15 mouse cellular contexts compared by ENCODE assay signal in the genomic region with DNA sequence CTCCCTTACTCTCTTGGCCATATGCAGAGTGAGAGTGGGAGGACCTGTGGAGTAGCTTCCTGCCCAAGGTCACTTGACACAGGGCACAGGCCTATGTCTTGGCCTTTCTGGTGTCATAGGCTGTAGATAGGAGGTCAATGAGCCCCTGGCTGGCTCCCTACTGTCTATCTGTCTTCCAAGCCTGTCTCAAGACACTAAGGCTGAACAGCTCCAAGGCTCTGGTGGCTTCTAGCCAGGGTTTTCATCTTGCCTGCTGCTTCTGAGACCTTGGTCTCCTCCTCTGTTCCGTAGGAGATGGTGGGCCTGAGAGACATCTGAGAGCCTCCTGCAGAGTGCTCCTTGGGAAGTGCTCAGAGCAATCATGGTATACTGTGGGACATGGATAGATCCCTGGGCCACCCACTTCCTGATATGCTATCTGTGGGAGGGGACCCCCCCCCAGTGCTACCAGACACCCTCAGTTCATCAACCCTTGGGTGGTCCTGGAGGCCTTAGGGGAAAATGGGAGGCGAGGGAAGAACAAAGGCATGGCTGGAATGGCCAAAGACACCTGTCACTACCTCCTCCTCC. TPM values are rescaled to one million over a fixed set of nuclear protein-coding genes. Genes with fewer than 3 reads are reported as not detected.
DNase-seq lines count a peak whose midpoint lies in the region; ATAC-seq and TF ChIP-seq lines count a peak whose summit lies in the region.
"Had no signal": no experiment of that assay in that cellular context is flagged by ENCODE, and none has a peak within 500 bp of the region (broad histone marks: within the 10 kb centered on the region; RNA-seq: fewer than 3 reads in every experiment).

No protein-coding gene starts in this region.

- H3K4me1 ChIP-seq in hindbrain, embryonic 13.5 days (replicated peaks): peaks cover 92% of the 10 kb centered on the region
- peaks cover 46% of the 10 kb centered on the region for H3K4me1 ChIP-seq in hindbrain, postnatal 0 days (ENCODE audit: insufficient read depth, low read length)

- H3K9me3 ChIP-seq in hindbrain, embryonic 13.5 days: no peaks in the 10 kb centered on the region
- H3K9me3 ChIP-seq in hindbrain, postnatal 0 days (ENCODE audit: low read length): no peaks in the 10 kb centered on the region
- H3K9me3 ChIP-seq: embryonic facial prominence, embryonic 15.5 days; midbrain, embryonic 15.5 days had no signal

- TF ChIP-seq CTCF in gastrocnemius, adult 2 months (IDR thresholded peaks at IDR 0.05): no peak
- no peak for TF ChIP-seq CTCF in hindbrain, postnatal 0 days (IDR thresholded peaks at IDR 0.05; ENCODE audit: low read depth)

- no peak overlapping the region for H3K9ac ChIP-seq in hindbrain, embryonic 13.5 days
- H3K9ac ChIP-seq in hindbrain, postnatal 0 days (replicated peaks; ENCODE audit: low read length): no peak overlapping the region
- H3K9ac ChIP-seq: embryonic facial prominence, embryonic 15.5 days; midbrain, embryonic 15.5 days had no signal

- H3K4me2 ChIP-seq in hindbrain, embryonic 13.5 days: no peak overlapping the region
- H3K4me2 ChIP-seq in hindbrain, postnatal 0 days (ENCODE audit: low read depth, low read length): no peak overlapping the region
- H3K4me2 ChIP-seq: embryonic facial prominence, embryonic 15.5 days; midbrain, embryonic 15.5 days had no signal

- H3K36me3 ChIP-seq in hindbrain, embryonic 13.5 days: peaks cover 3% of the 10 kb centered on the region; the same call in 1 of the 2 replicates
- H3K36me3 ChIP-seq in hindbrain, postnatal 0 days (ENCODE audit: insufficient read depth, low read length): no peaks in the 10 kb centered on the region
- peaks cover 3% of the 10 kb centered on the region; the same call in 1 of the 2 replicates for H3K36me3 ChIP-seq in macrophage (ENCODE audit: inconsistent target)
- H3K36me3 ChIP-seq: embryonic facial prominence, embryonic 15.5 days; midbrain, embryonic 15.5 days had no signal

- 66% methylated on average over 2 of the region's 2 CpGs for whole genome bisulfite sequencing in hindbrain, embryonic 13.5 days
- WGBS in hindbrain, postnatal 0 days: 57% methylated on average over 2 of the region's 2 CpGs
- WGBS in macrophage (ENCODE audit: missing documents): 100% methylated on average over 1 of the region's 2 CpGs

- no peak for ATAC-seq in hindbrain, embryonic 13.5 days (ENCODE audit: low FRiP score)
- no peak for ATAC-seq in hindbrain, postnatal 0 days
- ATAC-seq: activated CD4-positive, CD25-positive, alpha-beta regulatory T cell, adult 4 months; CD4-positive, CD25-positive, alpha-beta regulatory T cell, adult 4 months; intestine, postnatal 0 days; midbrain, embryonic 15.5 days had no signal

- H3K79me2 ChIP-seq in macrophage (ENCODE audit: inconsistent target): peaks cover 100% of the 10 kb centered on the region

- H3K27me3 ChIP-seq in hindbrain, embryonic 13.5 days: no peaks in the 10 kb centered on the region
- H3K27me3 ChIP-seq in hindbrain, postnatal 0 days (ENCODE audit: insufficient read depth, low read length): no peaks in the 10 kb centered on the region
- H3K27me3 ChIP-seq: embryonic facial prominence, embryonic 15.5 days; midbrain, embryonic 15.5 days had no signal

- no peak overlapping the region for H3K4me3 ChIP-seq in gastrocnemius, adult 2 months
- H3K4me3 ChIP-seq in hindbrain, embryonic 13.5 days: no peak overlapping the region
- H3K4me3 ChIP-seq in hindbrain, postnatal 0 days (ENCODE audit: low read length): no peak overlapping the region
- H3K4me3 ChIP-seq in macrophage (ENCODE audit: inconsistent target): no peak overlapping the region
- H3K4me3 ChIP-seq: embryonic facial prominence, embryonic 15.5 days; left cerebral cortex, adult 2 months; midbrain, embryonic 15.5 days had no signal

- intact Hi-C loops in gastrocnemius, adult 2 months (cut with DNase I): loop anchor here (5.0 kb wide), 1 partner anchor 38 kb away; no protein-coding TSS in a partner anchor

- peak overlapping the region; percentile 96 for H3K27ac ChIP-seq in gastrocnemius, adult 2 months
- H3K27ac ChIP-seq in hindbrain, embryonic 13.5 days: peak overlapping the region; percentile 55; the same call in 1 of the 2 replicates
- no peak overlapping the region for H3K27ac ChIP-seq in hindbrain, postnatal 0 days
- peak overlapping the region; percentile 99 for H3K27ac ChIP-seq in macrophage
- H3K27ac ChIP-seq: embryonic facial prominence, embryonic 15.5 days; left cerebral cortex, adult 2 months; midbrain, embryonic 15.5 days had no signal

- no peak for DNase-seq in gastrocnemius, adult 2 months
- no peak for DNase-seq in gastrocnemius, postnatal 4 days (ENCODE audit: low spot score in 2 of 2)
- no peak for DNase-seq in hindbrain, postnatal 0 days (ENCODE audit: low spot score)
- peak; percentile 53 for DNase-seq in ovary, postnatal 36 days (ENCODE audit: low spot score)
- DNase-seq in ovary, postnatal 10 days (ENCODE audit: low spot score): no peak
- DNase-seq: lung, postnatal 14 days; right cerebral cortex, postnatal 14 days had no signal

RNA-seq across cellular contexts. Expression of a gene that starts 56.0 kb away (rescaled TPM):
- total RNA-seq in gastrocnemius, adult 2 months (2021): 10 to 100 TPM; 27.4 to 34.5 TPM
- total RNA-seq in gastrocnemius, postnatal 4 days (2021): 10 to 100 TPM; 53.8 to 55.2 TPM
- 58.5 and 65.3 TPM in 2 replicates for polyA plus RNA-seq in hindbrain, embryonic 13.5 days (2015; fragmentation: Nextera tagmentation; extraction: Ambion mirVana)
- 129 and 135 TPM in 2 replicates for total RNA-seq in hindbrain, postnatal 0 days (2014; rRNA removed)
- polyA plus RNA-seq in hindbrain, postnatal 0 days (2015; fragmentation: Nextera tagmentation; extraction: Ambion mirVana): 41.9 and 50.6 TPM in 2 replicates
- 100 to 1,000 TPM; 201 to 426 (median 339) TPM for total RNA-seq in macrophage (2018; cell fraction: chromatin; rRNA removed)
- total RNA-seq in macrophage (2018; cell fraction: cytosol; rRNA removed): 100 to 1,000 TPM; 130 to 224 (median 189) TPM
- 100 to 1,000 TPM; 176 to 364 (median 261) TPM for total RNA-seq in macrophage (2018; cell fraction: nucleus; rRNA removed)
- 74.5 to 135 TPM (median 101 TPM) in 3 replicates for polyA plus RNA-seq in macrophage (2018)
